Mouse (Mus musculus) naive thymus-derived CD4-positive, alpha-beta T cell, adult 2 months (primary cell): Measurements from ENCODE around the gene Tex22.
A peak's percentile ranks its signal among the peaks of the same experiment; 100 is the strongest.

Source experiments
- DNase-seq: peaks from one replicate; pipeline ENCODE4 v3.0.0-alpha.2; 2011; ENCODE audit warnings: low read depth

Tex22 gene

DNA sequence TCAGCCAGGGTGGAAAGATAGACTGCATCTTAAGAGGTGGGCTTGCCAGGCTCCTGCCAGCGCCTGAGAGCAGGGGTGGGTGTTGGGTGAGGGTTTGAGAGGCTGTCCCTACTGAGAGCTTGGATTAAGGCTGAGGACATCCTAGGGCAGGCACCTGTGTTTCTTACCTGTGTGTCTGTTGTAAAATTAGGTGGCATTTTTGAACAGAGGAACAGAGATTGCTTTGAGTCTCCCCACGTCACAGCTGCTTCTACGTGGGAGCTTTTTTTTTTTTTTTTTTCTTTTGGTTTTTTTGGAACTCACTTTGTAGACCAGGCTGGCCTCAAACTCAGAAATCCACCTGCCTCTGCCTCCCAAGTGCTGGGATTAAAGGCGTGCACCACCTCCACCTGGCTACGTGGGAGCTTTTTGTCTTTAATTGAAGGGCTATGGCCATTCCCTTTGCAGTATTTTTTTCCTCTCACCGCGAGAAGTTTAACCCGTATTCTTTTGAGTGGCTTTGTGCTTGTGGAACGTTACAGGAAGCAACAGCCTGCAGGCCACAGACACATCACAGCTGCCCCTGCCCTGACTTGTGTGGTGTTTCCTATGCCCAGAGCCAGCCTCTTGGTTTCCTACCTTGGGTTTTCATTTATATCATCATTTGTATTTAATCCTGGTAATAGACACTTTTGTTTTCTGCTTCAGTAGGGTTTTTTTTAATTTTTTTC, 27.1 kb downstream of the Tex22 start:
- peak; percentile 67 for DNase-seq

DNA sequence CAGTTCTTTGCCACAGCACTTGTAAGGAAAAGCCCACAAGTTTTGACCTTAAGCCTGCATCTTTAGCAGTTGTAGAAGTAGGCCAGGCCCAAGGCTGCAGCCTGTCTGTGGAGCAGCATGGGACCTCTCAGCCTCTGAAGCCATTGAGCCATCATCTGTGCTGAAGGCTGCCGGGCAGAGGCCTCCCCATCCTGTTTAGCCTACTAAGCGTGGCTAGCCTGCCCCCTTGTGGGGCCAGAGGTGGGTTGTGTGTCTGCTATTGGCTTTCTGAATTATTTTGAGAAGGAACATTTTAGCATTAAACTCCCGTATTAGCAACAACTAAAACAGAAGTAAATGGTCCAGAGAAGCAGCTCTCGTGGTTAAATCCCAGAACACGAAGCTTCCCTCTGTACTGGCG, 28.2 kb downstream of the Tex22 start:
- peak; percentile 86 for DNase-seq

DNA sequence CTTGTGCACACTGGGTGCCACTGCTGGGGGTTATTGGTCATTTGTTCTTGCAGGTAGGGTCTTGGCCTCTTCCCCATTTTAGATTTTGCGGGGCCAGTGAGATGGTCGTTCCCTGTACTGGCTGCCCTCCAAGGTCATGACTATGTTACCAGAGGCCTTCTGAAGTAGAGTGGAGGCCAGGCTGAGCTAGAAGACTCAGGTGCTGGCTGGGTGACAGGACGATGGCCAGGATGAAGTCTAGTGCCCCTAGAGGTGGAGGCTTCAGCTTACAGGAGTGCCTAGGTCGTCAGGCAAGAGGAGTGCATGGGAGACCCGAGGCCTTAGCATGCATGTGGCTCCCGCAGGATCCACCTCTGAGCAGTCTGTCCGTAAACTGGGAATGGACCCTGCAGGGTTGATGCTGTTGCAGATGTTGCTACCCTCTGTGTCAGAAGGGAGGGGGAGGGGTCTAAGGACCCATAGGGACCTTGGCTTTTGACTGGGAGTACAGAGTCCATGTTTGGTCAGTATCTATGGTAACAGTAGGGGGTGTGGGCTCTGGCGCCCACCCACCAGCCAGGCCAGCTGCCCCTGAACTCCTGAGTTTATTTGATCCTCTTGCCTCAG, 29.6 kb downstream of the Tex22 start:
- DNase-seq: peak; percentile 60

DNA sequence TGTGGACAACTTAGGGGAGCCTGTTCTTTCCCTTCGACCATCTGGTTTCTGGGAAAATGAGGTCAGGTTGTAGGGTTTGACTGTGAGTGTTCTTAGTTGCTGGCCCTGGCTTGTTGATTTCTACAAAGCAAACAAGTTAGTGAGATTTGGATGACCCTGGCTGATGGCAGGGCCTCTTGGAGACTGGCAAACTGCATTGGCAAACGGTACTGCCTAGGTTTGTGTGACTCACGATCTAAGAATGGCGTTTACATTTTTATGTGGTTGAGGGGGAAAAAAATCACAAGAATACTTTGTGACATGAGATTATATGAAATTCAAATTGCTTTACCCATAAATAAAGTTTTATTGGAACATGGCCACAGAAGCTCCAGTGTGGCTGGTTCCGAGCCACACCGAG, 32.1 kb downstream of the Tex22 start:
- no peak for DNase-seq

DNA sequence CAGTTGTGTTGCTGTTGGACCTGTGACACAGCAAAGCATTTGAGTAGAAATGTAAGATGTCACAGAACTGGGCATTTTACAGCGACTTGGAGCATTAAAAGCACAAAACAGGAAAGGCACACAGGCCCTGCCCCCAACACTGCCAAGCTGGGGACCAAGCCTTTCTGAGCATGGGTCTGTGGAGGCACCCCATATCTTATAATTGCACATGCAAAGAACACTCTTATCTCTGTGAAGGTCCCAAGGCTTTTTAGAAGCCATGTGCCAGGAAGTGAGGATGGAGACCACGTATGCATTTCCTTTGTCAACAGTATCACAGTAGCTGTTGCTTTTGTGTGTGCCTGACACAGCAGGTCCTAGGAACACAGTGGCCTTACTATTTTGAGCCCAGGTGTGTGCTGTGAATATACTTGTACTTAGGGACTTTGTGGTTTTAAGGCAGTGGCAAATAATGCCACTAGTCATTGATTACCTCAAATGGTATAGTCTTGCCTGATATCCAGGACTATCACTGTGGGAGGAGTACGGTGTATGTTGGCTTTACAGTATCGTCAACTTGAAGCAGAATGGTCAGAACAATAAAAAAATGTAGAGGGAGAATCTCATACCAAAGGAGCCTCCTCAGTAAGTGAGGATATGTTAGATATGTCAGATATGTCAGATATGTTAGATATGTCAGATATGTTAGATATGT, 33.3 kb downstream of the Tex22 start:
- DNase-seq: peak; percentile 30

DNA sequence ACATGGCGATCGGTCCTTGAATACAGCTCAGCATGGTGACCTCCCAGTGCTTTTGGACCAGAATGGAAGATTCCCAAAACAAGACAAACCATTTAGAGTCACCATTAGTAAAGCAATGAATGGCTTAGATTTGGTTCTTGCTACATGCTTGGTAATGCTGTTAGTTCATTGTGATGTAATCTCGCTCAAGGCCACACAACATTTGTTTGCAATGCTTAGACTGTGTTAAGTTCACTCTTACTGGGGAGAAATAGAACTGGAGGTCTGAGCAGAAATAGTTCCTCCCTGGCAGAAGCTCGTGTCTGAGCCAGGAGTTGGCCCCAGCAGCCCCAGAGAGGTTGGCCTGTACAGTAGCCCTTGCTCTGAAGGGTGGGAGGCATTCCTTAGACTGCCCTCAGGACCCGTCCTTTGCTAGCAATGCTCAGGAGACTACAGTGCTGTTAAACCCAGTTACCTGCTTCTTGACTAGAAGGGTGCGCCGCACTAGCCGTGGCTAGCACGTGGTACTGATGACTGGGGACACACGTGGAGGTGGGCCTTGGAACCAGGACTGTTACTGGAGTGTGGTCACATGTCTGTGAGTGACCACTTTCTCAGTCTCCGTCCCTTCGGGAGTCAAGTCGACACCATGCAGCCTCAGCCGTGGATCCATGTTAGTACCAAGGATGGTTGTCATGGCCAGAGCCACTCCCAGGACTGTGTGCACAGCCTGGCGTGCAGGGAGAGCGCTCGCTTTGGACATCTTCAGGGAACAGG, 34.4 kb downstream of the Tex22 start:
- no peak for DNase-seq

DNA sequence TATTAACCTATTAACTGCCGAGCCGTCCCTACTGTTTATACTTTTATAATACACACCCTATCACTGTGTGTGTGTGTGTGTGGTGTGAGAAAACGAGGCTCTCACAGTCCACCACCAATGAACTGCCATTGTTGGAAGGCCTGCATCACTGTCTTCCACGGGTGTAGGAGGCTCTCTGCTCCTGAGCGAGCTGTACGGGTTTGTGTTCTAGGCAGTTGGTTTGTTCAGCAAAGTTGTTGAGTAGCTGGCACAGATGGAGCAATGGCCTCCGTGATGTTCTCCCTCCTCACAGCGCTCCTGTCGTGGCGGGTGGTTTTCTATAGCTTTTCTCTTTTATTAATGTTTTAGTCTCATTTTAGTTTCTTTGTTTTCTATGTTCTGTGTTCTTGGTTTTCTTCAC, 35.5 kb downstream of the Tex22 start:
- no peak for DNase-seq

DNA sequence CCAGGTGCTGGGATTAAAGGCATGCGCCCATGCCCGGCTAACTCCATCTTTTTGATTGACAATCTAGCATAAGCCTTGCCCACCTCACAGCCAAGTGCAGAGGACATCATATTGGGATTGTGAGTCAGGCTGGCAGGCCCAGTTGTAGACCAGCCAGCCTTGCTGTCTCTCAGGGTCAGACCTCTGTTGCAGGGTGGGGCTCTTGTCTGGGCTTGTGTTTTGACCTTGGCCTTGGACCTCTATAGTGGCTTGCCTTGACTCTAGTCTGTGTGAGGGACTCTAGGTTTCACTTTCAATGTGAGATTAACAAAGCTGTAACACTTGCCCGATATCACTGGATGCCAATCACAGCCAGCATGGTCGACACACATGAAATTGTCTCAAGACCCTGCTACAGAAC, 39.8 kb downstream of the Tex22 start:
- no peak for DNase-seq

DNA sequence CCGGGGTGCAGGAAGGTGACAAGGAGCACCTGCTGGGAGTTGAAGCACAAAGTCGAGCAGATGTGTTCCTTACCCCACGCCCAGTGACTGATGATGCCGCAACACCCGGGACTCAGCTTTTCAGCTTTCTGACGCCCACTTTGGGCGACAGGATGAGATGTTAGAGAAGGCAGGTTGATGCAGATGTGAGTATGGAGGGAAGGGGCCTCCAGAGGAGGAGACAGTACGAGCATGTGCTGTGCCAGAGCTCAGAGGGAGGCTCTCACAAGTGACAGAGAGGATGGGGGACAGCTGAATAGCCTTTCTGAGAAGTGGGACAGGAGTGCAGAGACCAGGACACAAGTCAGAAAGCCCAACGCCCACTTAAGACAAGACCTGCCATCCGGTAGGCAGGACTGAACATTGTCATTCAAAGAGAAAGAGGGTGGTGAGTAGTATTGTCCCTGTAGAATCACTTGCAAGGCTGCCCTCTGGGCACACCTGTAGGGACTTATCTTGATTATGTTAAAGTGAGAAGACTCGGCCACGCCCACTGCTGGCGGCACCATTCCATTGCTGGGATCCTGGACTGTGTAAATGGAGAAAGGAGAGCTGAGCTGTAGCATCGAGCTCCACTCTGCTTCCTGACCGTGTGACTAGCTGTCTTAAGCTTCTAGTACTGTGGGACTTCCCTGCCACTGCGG, 40.7 kb downstream of the Tex22 start:
- DNase-seq: no peak

DNA sequence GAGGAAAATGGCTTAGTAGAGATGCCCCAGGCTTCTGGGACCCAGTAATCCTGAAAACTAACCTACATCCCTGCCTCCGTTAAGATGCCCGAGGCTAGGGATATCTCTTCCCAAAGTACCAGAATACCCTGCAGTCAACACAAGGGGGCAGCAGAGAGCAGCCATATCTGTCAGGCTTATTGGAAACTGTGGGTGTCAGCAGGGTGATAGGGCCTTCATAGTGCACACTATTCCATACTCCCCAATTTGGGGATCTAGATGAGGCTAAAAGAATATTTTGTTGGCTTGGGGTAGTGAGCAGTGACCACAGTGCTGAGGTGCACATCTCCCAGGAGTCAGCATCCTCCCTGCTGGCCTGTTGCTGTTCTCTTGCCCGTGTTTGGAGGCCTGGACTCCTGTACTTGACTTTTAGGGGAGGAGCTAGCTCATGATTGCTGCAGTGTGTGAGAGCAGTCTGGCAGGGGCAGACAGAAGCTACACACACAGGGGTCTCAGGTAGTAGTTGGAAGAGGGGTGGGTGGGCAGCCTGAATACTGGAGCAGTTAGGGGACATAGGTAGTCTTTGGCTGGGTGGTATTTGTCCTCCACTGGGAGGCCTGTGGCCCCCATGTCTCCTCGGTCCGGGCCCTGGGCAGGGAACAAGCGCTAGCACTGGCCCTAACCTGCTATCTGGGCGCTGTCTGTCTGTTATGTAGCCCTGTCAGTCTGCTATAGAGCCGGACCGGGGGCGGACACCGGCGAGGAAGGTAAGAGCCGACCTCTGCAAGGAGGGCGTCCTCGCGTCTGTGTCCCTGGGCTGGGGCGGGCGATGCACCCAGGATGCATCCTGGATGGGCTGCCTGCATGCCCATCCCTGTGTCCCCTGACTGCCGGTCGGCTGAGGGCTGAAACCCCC, 45.5 kb downstream of the Tex22 start:
- DNase-seq: peak; percentile 83

DNA sequence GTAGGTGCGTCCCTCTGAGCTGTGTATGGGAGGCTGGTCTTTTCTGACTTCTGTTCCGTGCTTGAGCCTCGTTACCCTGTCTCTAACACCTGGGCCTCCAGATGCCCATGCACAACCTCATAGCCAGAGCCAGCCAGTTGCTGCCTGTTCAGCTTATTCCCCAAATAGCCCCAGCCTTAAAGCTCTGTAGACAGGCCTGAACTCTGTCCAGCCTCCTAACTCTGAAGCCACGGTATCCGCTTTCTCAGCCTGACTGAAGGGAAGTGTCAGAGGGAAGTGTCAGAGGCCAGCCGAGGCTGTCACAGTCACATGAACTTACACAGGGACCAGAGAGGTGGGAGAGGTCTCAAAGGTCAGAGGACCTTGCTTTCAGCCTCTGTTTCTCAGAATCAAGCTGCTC, 50.4 kb downstream of the Tex22 start:
- no peak for DNase-seq

DNA sequence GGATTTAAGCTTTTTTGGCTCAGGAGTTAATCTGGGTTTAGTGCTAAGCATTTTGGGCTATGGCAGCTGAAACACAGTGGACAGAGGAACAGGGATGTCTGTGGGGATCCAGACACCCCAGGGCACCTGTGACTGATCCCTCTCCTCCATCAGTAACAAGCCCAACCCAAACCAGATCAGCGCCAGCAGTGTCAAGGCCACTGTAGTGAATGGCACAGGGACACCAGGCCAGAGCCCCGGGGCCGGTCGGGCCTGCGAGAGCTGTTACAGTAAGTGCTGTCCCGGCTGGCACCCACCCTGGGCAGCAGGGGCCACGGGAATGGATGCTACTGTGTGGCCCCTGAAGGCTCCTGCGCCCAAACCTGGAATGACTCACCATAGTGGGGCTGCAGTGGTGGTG, 56.4 kb downstream of the Tex22 start:
- no peak for DNase-seq

DNA sequence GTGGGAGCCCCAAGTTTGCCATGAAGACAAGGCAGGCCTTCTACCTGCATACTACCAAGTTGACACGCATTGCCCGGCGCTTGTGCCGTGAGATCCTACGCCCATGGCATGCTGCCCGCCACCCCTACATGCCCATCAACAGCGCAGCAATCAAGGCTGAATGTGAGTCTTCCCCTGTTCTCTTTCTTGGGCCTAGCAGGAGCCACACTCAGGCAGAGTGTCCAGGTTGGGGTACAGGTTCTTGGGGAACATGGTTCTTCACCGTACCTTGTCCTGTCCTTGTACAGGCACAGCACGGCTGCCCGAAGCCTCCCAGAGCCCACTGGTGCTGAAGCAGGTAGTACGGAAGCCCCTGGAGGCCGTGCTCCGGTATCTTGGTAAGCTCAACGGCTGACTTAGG, 57.3 kb downstream of the Tex22 start:
- DNase-seq: no peak

DNA sequence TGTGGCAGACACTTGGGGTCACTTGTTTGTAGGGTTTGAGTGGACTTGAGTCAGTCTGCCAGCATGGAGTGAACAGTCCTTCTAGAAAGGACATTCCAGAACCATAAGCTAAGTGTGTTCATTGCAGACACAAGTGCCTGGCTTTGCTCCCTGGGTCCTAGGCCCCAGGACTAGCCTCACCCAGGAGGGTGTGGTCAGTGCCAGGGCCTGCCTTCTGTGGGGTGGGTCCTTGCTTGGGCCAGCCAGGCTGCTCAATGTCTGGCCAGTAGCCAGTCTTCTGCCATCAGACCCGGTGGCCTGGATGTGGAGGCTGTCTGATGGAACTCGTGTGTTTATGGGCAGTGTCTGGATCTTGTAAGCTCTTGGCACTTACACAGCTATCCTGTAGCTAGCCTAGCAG, 58.3 kb downstream of the Tex22 start:
- no peak for DNase-seq

DNA sequence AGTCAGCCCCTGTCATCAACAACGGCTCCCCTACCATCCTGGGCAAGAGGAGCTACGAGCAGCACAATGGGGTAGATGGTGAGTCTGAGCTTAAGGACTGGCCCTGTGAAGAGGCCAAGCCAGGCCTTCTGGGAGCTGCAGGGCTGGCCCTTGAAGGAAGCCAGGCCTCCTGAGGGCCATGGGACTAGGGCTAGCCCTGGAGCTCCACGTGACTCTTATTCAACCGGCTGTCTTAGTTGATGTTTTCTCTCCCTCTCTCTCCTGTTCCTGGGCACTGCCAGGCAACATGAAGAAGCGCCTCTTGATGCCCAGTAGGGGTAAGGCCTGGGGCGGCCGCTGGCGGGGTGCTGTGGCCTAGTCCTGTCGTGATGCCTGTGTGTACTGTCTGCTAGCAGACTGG, 59.0 kb downstream of the Tex22 start:
- no peak for DNase-seq

DNA sequence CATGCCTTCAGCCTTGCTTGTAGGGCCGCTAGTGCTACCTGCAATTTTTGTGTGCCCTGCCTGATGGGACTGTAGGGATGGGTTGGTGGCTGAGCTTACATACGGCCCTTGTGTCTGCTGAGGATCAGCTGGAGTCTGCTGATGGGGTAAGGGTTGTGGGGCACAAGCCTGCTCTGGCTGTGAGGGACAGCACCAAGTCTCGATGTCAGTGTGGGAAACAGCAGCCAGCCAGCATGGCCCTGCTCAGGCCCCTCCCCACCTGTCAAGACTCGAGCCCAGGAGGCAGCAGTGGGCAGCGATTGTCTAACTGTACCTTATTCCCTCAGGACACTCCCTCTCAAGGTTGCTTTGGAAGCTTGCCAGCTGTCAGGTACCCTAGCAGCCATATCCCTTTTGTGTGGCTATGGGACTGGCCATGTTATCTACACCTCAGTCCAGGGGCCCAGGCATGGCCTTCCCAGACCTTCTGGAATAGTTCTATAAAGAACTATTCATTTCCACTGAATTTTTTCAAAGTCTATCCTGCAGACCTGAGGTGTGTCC, 59.6 kb downstream of the Tex22 start:
- no peak for DNase-seq

DNA sequence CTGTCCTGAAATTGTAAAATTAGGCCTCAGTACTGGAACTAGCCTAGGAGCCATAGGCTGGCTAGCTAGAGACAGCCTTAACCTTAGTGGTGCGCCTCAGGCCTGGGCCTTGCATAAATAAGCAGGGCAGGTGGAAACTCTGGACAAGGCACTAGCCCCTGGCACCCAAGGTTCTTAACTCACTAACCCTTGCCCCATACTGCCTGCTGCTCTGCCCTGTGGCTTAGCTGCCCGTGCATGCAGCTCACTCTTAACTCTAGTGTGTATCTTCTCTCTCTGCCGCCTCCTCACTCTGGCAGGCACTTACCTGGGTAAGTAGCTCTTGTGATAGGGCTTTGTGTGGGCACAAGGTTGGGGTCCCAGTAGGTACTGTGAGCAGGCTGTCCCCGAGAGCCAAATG, 60.2 kb downstream of the Tex22 start:
- DNase-seq: no peak

DNA sequence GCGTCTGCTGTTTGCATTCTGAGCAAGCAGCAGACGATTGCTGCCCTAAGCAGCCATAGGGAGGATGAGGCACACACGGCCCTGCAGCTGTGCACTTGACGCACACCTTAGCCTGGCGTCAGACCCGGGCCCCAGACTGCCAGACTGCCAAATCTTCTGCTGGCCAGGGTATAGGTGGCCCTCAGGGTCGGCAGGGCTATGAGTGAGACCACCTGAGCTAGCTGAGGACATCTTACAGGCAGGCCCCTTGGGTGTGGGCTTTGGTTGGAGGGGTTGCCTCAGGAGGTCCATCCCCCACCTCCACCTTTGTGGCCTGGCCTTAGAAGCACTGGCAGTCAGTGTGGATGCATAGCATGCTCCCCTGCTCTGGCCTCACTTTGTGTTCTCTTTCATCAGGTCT, 61.1 kb downstream of the Tex22 start:
- DNase-seq: no peak

DNA sequence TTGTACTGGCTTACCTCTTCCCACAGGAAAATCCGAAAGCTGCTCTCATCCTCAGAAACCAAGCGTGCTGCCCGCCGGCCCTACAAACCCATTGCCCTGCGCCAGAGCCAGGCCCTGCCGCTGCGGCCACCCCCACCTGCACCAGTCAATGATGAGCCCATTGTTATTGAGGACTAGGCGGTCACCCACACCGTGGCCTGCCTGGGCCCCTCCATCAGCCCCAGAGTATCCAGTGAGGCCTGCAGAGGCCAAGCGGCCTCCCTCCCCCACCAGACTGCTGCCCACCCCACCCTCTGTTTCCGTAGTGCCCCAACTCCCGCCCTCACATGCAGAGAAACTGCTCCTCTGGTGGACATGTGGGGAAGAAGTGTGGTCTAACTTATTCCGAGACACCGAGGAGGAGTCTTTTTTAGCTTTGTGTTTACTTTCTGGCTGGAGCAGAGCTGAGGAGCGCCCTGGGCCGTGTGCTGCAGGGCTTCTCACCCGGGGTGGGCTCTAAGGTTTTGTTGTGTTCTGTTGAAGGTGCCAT, 62.3 kb downstream of the Tex22 start:
- no peak for DNase-seq
